ENCODE assay signal across 24 mouse cellular contexts in the genomic region with DNA sequence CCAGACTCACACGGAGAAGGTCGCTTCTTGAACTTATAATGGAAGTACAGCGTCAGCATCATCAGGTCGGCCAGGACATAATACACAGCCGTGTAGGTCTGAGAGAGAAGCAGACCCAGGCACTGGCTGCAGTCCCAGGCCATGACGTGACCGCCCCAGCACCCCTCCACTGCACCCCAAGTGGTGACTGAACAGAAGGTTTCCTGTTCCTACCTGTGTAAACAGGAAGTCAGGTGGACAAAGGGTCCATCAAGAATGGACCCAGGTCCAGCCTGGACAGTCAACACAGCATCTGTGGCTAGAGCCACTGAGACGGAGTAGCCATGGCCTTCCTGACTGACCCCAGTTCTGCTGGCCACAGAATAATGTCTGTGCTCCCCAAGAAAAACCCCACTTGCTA. TPM values are rescaled to one million over a fixed set of nuclear protein-coding genes. Genes with fewer than 3 reads are reported as not detected.
A peak's percentile ranks its signal among the peaks of the same experiment; 100 is the strongest.
DNase-seq lines count a peak whose midpoint lies in the region; ATAC-seq and TF ChIP-seq lines count a peak whose summit lies in the region.
"Had no signal": no experiment of that assay in that cellular context is flagged by ENCODE, and none has a peak within 500 bp of the region (broad histone marks: within the 10 kb centered on the region; RNA-seq: fewer than 3 reads in every experiment).

No protein-coding gene starts in this region.

- H3K9me3 ChIP-seq in kidney, embryonic 15.5 days (replicated peaks) = no peaks in the 10 kb centered on the region
- H3K9me3 ChIP-seq in liver, embryonic 13.5 days (replicated peaks) = no peaks in the 10 kb centered on the region
- H3K9me3 ChIP-seq in liver, postnatal 0 days (ENCODE audit: low read length) = no peaks in the 10 kb centered on the region
- H3K9me3 ChIP-seq: embryonic facial prominence, embryonic 12.5 days; embryonic facial prominence, embryonic 15.5 days; heart, embryonic 12.5 days; heart, embryonic 15.5 days; hindbrain, embryonic 10.5 days; hindbrain, embryonic 13.5 days had no signal

- H3K27me3 ChIP-seq in cerebellum, adult 2 months (ENCODE audit: control insufficient read depth, insufficient read depth, low read length) = no peaks in the 10 kb centered on the region
- no peaks in the 10 kb centered on the region for H3K27me3 ChIP-seq in kidney, embryonic 15.5 days
- no peaks in the 10 kb centered on the region for H3K27me3 ChIP-seq in liver, embryonic 13.5 days
- no peaks in the 10 kb centered on the region for H3K27me3 ChIP-seq in liver, postnatal 0 days (ENCODE audit: insufficient read depth, low read length)
- H3K27me3 ChIP-seq: embryonic facial prominence, embryonic 12.5 days; embryonic facial prominence, embryonic 15.5 days; heart, embryonic 12.5 days; heart, embryonic 15.5 days; hindbrain, embryonic 13.5 days had no signal

- ATAC-seq in kidney, embryonic 15.5 days (replicated peaks; ENCODE audit: low FRiP score) = no peak
- ATAC-seq in liver, embryonic 13.5 days (ENCODE audit: low read depth) = peak; percentile 29
- ATAC-seq in liver, postnatal 0 days = peak; percentile 88
- ATAC-seq: forebrain, embryonic 14.5 days; forebrain, postnatal 0 days; hindbrain, embryonic 16.5 days had no signal

- no peak for TF ChIP-seq CTCF in cerebellum, adult 2 months (IDR thresholded peaks at IDR 0.05; ENCODE audit: borderline replicate concordance, insufficient read depth, low read depth, low read length)
- TF ChIP-seq CTCF in liver, postnatal 0 days (IDR thresholded peaks at IDR 0.05; ENCODE audit: low read depth) = peak; percentile 23; the same call in 1 of the 2 replicates

- H3K4me3 ChIP-seq in cerebellum, adult 2 months (replicated peaks; ENCODE audit: insufficient read depth, low read depth, low read length) = no peak overlapping the region
- no peak overlapping the region for H3K4me3 ChIP-seq in kidney, embryonic 15.5 days (replicated peaks)
- H3K4me3 ChIP-seq in liver, embryonic 13.5 days (replicated peaks) = no peak overlapping the region
- H3K4me3 ChIP-seq in liver, postnatal 0 days (ENCODE audit: low read depth, low read length) = no peak overlapping the region
- H3K4me3 ChIP-seq: embryonic facial prominence, embryonic 12.5 days; embryonic facial prominence, embryonic 15.5 days; gastrocnemius, adult 2 months; heart, embryonic 12.5 days; heart, embryonic 15.5 days; hindbrain, embryonic 10.5 days; hindbrain, embryonic 13.5 days had no signal

- DNase-seq in cerebellum, adult 11-12 months = peak; percentile 21
- no peak for DNase-seq in cerebellum, adult 2 months
- peak; percentile 43 for DNase-seq in kidney, adult 9 months
- DNase-seq in liver, embryonic 13.5 days = no peak
- peak; percentile 61 for DNase-seq in liver, postnatal 0 days
- DNase-seq in lung, adult 18-20 months = no peak
- DNase-seq: adrenal gland, postnatal 10 days; adrenal gland, postnatal 36 days; cerebellum, adult 8-10 months; forebrain, postnatal 0 days; gastrocnemius, adult 2 months; gastrocnemius, postnatal 14 days; heart, adult 11 months; heart, postnatal 10 days; heart, postnatal 36 days had no signal

- H3K27ac ChIP-seq in cerebellum, adult 2 months (ENCODE audit: insufficient read depth, low read length) = no peak overlapping the region
- no peak overlapping the region for H3K27ac ChIP-seq in kidney, embryonic 15.5 days
- no peak overlapping the region for H3K27ac ChIP-seq in liver, embryonic 13.5 days
- peak overlapping the region; percentile 82 for H3K27ac ChIP-seq in liver, postnatal 0 days (ENCODE audit: low read depth)
- H3K27ac ChIP-seq: embryonic facial prominence, embryonic 12.5 days; embryonic facial prominence, embryonic 15.5 days; gastrocnemius, adult 2 months; heart, embryonic 15.5 days; hindbrain, embryonic 10.5 days; hindbrain, embryonic 13.5 days had no signal

- H3K4me2 ChIP-seq in kidney, embryonic 15.5 days = no peak overlapping the region
- H3K4me2 ChIP-seq in liver, embryonic 13.5 days = no peak overlapping the region
- peak overlapping the region; percentile 44; the same call in 1 of the 2 replicates for H3K4me2 ChIP-seq in liver, postnatal 0 days (ENCODE audit: low read depth, low read length)
- H3K4me2 ChIP-seq: embryonic facial prominence, embryonic 12.5 days; embryonic facial prominence, embryonic 15.5 days; heart, embryonic 12.5 days; heart, embryonic 15.5 days; hindbrain, embryonic 13.5 days had no signal

- no peak for TF ChIP-seq EP300 in liver, postnatal 0 days (IDR thresholded peaks at IDR 0.05; ENCODE audit: low read depth)

- H3K4me1 ChIP-seq in cerebellum, adult 2 months (ENCODE audit: control insufficient read depth, insufficient read depth, low read length) = peaks cover 42% of the 10 kb centered on the region
- H3K4me1 ChIP-seq in kidney, embryonic 15.5 days = no peaks in the 10 kb centered on the region
- peaks cover 8% of the 10 kb centered on the region for H3K4me1 ChIP-seq in liver, embryonic 13.5 days (replicated peaks)
- peaks cover 4% of the 10 kb centered on the region for H3K4me1 ChIP-seq in liver, postnatal 0 days (ENCODE audit: insufficient read depth)
- H3K4me1 ChIP-seq: heart, embryonic 12.5 days; heart, embryonic 15.5 days; hindbrain, embryonic 10.5 days; hindbrain, embryonic 13.5 days had no signal

- peaks cover 67% of the 10 kb centered on the region for H3K36me3 ChIP-seq in kidney, embryonic 15.5 days
- H3K36me3 ChIP-seq in liver, embryonic 13.5 days = peaks cover 9% of the 10 kb centered on the region; the same call in 1 of the 2 replicates
- H3K36me3 ChIP-seq in liver, postnatal 0 days (replicated peaks; ENCODE audit: insufficient read depth, low read length) = peaks cover 15% of the 10 kb centered on the region

- TF ChIP-seq POLR2A in cerebellum, adult 2 months (IDR thresholded peaks at IDR 0.05; ENCODE audit: borderline replicate concordance, insufficient read depth, low read length) = no peak

- 68% methylated on average over 8 of the region's 8 CpGs for WGBS in cerebellum, adult 2 months
- WGBS in kidney, embryonic 15.5 days = 92% methylated on average over 8 of the region's 8 CpGs
- 83% methylated on average over 8 of the region's 8 CpGs for WGBS in liver, embryonic 13.5 days (ENCODE audit: insufficient replicate concordance)
- WGBS in liver, postnatal 0 days (ENCODE audit: insufficient replicate concordance) = 71% methylated on average over 8 of the region's 8 CpGs

- no peak overlapping the region for H3K9ac ChIP-seq in kidney, embryonic 15.5 days
- H3K9ac ChIP-seq in liver, embryonic 13.5 days = no peak overlapping the region
- H3K9ac ChIP-seq in liver, postnatal 0 days (replicated peaks) = no peak overlapping the region
- H3K9ac ChIP-seq: embryonic facial prominence, embryonic 12.5 days; embryonic facial prominence, embryonic 15.5 days; forebrain, postnatal 0 days; heart, embryonic 12.5 days; heart, embryonic 15.5 days; hindbrain, embryonic 13.5 days had no signal

RNA-seq across cellular contexts. Expression of gene Pqlc2, which starts 8.7 kb away (rescaled TPM):
- polyA plus RNA-seq in cerebellum, adult 2 months (2012; rRNA removed) = 42.3 and 44.4 TPM in 2 replicates
- 13.9 and 14.2 TPM in 2 replicates for polyA plus RNA-seq in kidney, embryonic 15.5 days (2015; fragmentation: Nextera tagmentation; extraction: Ambion mirVana)
- 9.7 and 10.3 TPM in 2 replicates for polyA plus RNA-seq in liver, embryonic 13.5 days (2015; fragmentation: Nextera tagmentation; extraction: Ambion mirVana)
- 33.1 and 33.9 TPM in 2 replicates for polyA plus RNA-seq in liver, postnatal 0 days (2015; fragmentation: Nextera tagmentation; extraction: Ambion mirVana)

RNA-seq across cellular contexts. Expression of gene Akr7a5, which starts 8.8 kb away (rescaled TPM):
- polyA plus RNA-seq in cerebellum, adult 2 months (2012; rRNA removed) = 22.3 and 25.3 TPM in 2 replicates
- polyA plus RNA-seq in kidney, embryonic 15.5 days (2015; fragmentation: Nextera tagmentation; extraction: Ambion mirVana) = 154 and 166 TPM in 2 replicates
- 39.8 and 40.0 TPM in 2 replicates for polyA plus RNA-seq in liver, embryonic 13.5 days (2015; fragmentation: Nextera tagmentation; extraction: Ambion mirVana)
- 117 and 121 TPM in 2 replicates for polyA plus RNA-seq in liver, postnatal 0 days (2015; fragmentation: Nextera tagmentation; extraction: Ambion mirVana)

RNA-seq across cellular contexts. Expression of gene Mrto4, which starts 50.6 kb away (rescaled TPM):
- 50.2 and 56.4 TPM in 2 replicates for polyA plus RNA-seq in cerebellum, adult 2 months (2012; rRNA removed)
- 123 and 130 TPM in 2 replicates for polyA plus RNA-seq in kidney, embryonic 15.5 days (2015; fragmentation: Nextera tagmentation; extraction: Ambion mirVana)
- 141 and 147 TPM in 2 replicates for polyA plus RNA-seq in liver, embryonic 13.5 days (2015; fragmentation: Nextera tagmentation; extraction: Ambion mirVana)
- 46.2 and 46.7 TPM in 2 replicates for polyA plus RNA-seq in liver, postnatal 0 days (2015; fragmentation: Nextera tagmentation; extraction: Ambion mirVana)

RNA-seq across cellular contexts. Expression of gene Emc1, which starts 50.6 kb away (rescaled TPM):
- 77.1 and 78.2 TPM in 2 replicates for polyA plus RNA-seq in cerebellum, adult 2 months (2012; rRNA removed)
- 32.2 and 32.3 TPM in 2 replicates for polyA plus RNA-seq in kidney, embryonic 15.5 days (2015; fragmentation: Nextera tagmentation; extraction: Ambion mirVana)
- polyA plus RNA-seq in liver, embryonic 13.5 days (2015; fragmentation: Nextera tagmentation; extraction: Ambion mirVana) = 15.4 and 17.8 TPM in 2 replicates
- polyA plus RNA-seq in liver, postnatal 0 days (2015; fragmentation: Nextera tagmentation; extraction: Ambion mirVana) = 6.8 and 8.2 TPM in 2 replicates

RNA-seq across cellular contexts. Expression of gene Ubr4, which starts 50.6 kb away (rescaled TPM):
- polyA plus RNA-seq in cerebellum, adult 2 months (2012; rRNA removed) = 256 TPM in 2 replicates
- polyA plus RNA-seq in kidney, embryonic 15.5 days (2015; fragmentation: Nextera tagmentation; extraction: Ambion mirVana) = 66.4 and 72.2 TPM in 2 replicates
- polyA plus RNA-seq in liver, embryonic 13.5 days (2015; fragmentation: Nextera tagmentation; extraction: Ambion mirVana) = 33.8 and 34.5 TPM in 2 replicates
- 24.6 and 24.7 TPM in 2 replicates for polyA plus RNA-seq in liver, postnatal 0 days (2015; fragmentation: Nextera tagmentation; extraction: Ambion mirVana)

Comparison
In these comparisons a context has a peak if more than half of its experiments do, and no peak if none do; other contexts are left out.
1. DNase-seq: peak in cerebellum, adult 11-12 months (single experiment), kidney, adult 9 months (single experiment) and liver, postnatal 0 days (single experiment); none in cerebellum, adult 2 months (0 of 2), liver, embryonic 13.5 days (single experiment) and lung, adult 18-20 months (0 of 2).